Mouse (Mus musculus): ENCODE measurements around the gene Ddx54.

The Ddx54 gene

DNA sequence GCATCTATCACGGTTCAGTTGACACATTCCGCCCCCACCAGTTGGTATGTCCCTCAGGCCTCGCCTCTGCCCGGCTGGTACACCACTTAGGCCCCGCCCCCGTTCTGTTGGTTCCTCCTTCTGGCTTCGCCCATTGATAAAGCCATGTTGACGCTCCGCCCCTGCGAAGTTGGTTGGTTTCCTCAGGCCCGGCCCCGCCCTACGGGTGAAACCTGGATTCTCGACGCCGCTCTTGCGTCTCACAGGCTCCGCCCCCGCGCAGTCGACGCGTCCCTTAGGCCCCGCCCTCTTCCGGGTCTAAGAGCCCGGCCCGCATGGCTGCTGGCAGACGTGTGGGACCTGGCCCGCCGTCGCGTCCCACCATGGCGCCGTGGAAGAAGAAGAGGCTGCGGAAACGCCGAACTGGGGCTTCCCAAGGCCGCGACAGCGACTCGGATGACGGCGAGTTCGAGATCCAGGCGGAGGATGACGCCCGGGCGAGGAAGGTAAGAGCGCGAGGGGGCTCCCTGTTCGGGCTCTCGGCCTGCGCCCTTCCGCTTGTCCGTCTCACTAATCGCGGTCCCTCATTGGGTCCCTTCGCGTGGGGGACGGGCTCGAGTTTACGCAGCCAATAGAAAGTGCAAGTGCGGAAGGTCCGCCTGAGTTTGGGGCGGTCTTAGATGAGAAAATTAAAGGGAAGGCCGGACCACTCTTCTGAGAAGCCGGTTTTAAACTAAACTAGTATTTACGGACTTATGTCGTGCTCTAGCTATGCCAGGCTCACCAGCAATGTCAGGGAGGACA lies 474 bp downstream of the Ddx54 start:
- DNase-seq = peak; percentile 100

DNA sequence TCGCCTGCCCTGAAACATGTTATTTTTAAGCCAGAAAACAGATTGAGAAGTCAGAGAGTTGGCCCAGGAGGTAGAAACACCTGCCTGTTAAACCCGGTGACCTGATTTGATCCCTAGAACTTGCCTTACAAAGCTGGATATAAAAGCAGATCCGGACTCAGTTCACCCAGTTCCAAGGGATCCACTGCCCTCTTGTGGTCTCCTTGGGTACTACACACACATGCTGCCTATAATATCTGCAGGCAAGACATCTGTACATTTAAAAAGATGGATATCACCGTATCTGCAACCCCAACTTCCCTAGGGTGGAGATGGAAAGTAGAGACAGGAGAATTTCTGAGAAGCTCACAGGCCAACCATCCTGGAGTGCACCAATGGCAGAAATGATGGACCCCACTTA lies 3.4 kb downstream of the Ddx54 start:
- DNase-seq = no peak

GRCm38 (mm10) chr5:120618778-120619177 lies 6.2 kb downstream of the Ddx54 start:
- DNase-seq = no peak

DNA sequence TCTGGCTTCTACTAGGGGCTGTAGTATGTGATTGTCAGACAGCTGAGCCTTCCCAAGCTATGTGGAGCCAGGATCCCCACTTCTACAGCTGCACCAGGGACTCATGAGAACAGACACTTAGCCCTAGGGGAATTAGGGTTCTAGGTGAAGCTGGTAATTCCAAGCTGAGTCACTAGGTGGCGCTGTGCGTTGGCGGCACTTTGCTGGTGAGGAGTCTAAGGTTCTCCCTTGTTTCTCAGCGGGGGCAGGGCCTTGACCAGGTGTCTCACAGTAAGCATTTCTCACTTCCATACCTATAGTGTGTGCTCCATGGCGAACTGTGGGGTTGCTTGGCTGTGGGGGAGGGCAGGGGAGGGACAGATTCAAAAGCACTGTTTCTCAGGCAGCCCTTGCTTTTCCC lies 6.7 kb downstream of the Ddx54 start:
- peak; percentile 65 for DNase-seq

DNA sequence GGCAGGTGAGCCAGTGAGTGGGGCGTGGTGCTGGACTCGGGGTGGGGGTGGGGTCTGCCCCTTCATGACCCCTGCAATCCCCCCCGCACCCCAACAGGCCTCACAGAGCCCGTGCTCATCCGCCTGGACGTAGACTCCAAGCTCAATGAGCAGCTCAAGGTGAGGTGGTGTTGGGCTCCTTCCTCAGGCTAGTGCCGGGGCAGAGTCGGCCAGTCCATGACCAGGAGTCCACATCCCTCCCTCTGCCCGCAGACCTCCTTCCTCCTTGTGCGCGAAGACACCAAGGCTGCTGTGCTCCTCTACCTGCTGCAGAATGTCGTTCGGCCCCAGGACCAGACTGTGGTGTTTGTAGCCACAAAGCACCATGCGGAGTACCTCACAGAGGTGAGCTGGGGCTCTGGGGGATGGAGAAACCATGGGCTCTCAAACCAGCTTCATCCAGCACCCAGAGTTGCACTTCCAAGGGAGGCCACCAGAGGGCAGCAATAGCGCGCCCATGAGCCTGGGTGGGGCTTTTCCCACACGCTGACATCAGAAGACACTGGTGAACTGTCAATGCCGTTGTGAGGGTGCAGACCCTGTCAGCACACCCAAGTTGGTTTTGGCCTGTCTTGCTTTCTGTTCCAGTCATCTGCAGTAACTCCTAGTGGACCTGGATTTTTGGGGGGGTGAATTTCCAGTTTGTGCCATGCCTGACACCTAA lies 8.0 kb downstream of the Ddx54 start:
- peak; percentile 79 for DNase-seq

DNA sequence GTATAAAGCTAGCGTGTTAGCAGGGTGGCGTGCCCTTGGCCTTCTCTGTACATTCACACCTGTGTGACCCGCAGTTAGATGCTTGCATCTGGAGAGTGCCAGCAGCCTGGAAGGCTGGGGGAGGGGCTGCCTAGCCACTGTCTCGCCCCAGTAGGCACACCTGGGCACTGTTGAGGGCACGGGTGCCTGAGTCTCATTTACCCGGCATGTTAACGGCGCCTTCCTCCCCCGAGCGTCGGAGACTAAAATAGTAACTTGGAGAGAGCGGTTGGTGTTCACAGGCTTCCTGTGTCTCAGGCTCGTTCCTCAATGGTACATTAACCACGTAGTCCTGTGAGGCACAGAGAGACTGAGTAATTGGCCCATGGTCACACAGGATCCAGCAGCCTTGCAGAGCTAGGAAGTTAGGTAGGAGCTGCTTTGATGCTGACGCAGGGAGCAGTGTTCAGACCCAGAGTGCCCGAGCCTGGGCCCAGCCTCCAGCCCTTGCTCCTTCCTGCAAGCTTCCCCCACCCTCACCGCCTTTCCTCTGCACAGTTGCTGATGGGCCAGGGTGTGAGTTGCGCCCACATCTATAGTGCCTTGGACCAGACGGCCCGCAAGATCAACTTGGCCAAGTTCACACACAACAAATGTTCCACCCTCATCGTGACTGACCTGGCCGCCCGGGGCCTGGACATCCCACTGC lies 8.7 kb downstream of the Ddx54 start:
- no peak for DNase-seq

DNA sequence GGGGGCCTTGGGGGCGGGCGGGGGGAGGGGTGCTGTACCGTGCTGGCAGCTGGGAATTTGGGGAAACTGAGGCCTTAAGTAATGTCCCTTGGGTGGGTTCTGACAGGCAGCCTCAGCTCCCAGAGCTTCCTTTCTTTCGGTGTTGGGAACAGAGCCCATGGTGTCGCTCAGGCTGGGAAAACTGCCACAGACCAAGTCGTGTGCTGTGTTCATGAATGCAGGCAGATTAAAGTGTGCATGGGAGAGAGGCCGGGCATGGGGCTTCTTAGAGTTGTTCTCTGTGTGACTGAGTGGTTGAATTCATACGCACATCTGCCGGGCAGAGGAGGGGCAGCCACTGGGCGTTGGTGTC lies 9.3 kb downstream of the Ddx54 start:
- DNase-seq = no peak

DNA sequence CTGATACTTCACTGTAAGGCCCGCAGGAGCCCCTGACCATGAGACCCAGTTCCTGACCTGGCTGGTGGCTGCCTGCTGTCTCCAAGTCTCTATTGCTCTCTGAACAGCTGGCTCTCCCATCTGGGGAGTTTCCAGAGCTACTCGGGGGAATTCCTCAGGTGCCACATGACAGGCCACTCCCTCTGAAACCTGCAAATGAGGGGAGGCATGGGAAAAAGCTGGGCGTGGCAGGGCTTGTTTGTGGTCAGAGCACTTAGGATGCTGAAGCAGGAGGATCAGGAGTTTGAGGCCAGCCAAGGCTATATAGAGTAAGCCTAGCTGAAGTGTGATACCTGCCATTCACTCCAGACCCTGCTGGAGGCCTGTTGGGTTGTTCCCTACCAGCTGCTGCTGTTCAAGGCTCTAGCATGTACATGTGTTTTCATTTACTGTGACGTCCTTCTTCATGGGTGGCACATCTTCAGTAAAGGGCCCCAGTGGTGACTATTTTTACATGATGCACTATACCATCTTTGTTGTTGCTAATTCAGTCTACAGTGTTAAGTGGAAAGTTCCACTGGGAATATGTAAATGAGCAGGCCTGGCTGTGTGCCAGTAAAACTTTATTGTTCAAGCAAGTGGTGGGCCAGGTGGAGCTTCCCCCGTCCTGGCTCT lies 9.8 kb downstream of the Ddx54 start:
- no peak for DNase-seq

DNA sequence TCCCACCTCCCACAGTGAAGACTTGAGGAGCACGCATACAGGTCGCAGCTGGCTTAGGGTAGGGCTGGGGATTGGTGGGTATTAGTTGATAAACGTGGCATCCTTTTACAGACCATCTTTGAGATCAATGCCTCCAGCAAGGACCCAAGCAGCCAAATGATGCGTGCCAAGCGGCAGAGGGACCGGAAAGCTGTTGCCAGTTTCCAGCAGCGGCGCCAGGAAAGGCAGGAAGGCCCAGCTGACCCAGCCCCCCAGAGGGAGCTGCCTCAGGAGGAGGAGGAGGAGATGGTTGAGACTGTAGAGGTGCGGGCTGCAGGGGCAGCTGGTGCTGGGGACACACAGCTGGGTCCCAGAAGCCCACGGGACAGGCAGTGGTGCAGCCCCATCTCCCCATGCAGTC lies 11.9 kb downstream of the Ddx54 start:
- DNase-seq = no peak

DNA sequence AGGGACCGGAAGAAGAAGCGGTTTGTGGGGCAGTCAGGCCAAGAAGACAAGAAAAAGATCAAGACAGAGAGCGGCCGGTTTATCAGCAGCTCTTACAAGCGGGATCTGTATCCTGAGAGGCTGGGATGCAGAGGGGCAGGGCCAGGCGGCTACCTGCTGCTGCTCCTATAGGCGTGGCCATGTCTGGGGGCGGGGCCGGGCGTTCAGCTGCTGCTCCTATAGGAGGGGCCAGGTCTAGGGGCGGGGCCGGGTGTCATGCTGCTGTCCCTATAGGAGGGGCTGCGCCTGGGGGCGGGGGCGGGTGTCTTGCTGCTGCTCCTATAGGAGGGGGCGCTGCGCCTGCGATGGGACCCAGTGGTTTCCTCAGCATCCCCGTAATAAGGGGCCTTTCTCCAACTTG lies 13.9 kb downstream of the Ddx54 start:
- DNase-seq = peak; percentile 75

DNA sequence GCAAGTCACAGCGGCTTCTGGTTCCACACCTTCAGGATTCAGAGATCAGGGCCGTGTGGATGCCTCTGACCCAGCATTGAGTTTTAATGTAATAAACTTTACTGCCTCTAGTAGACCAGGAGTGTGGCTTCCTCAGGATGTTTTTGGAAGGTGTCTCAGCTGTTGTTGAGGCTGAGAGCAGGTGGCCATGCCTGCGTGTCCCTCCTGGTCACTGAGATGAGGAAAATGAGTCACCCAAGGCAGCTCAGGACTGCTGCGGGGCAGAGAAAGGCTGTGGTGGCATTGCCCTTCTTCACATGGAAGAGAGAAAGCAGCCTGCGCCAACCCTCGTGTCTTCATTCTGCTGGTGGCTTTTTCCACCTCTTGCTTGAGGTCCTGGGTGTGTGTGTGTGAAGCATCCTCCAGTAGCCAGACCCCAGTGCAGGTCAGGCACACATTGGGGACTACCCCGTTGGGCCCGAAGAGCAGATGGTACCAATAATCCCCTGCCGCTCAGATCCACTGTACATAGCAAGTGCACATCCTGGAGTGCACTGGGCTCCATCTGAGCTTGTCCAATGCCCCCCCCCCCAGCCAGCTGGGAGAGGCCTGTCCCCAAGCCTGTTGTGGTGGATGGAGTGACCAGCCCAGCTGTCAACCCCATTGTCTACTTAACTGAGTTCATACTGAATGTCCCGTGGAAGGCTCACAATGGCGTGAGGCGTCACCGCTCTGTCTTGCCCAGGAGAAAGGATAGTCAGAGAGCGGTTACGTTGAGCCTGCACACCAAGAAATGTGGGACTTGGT lies 15.2 kb downstream of the Ddx54 start:
- no peak for DNase-seq

- DNase-seq = no peak
Measured at GRCm38 (mm10) chr5:120628624-120629023, 16.1 kb downstream of the Ddx54 start.

GRCm38 (mm10) chr5:120631128-120631527 lies 18.6 kb downstream of the Ddx54 start:
- DNase-seq = peak; percentile 51

DNA sequence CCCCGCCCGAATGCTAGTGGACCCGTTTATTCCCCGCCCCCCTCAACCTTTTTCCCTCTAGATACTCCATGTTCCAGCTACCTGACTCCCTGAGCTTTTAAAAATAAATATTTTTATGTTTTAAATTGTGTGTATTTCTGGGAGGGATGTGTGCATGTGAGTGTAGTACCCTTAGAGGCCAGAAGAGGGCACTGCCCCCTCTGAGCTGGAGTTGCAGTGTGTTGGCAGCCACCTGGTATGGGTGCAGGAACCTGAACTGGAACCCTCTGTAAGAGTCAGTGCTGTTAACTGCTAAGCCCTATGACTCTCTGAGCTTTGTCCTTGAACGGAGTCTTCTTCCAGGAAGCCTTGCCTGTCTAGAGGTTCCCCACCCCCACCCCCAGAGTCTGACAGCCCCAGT lies 19.4 kb downstream of the Ddx54 start:
- DNase-seq = no peak

GRCm38 (mm10) chr5:120634131-120634530 lies 21.6 kb downstream of the Ddx54 start, which contains the start of gene Cfap73:
TSS of gene Cfap73 (minus strand) at chr5:120634235.
- DNase-seq = no peak

DNA sequence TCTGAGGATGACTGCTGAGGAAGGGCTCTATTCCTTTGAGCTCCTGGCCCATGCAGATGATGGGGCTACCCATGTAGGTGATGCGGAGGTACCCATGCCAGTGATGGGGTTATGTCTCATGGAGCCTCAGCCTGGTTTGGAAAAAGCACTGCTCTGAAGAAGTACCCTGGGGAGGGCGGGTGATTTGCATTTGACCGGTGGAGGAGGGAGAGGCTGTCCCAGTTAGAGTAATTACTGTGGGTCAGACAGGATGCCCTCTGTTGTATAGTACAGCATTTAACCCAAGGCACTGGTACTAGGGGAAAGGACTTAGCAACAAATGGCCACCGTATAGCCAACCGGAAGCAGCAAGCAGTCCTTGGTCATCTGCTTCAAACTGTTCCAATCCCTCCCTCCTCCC lies 22.3 kb downstream of the Ddx54 start:
- no peak for DNase-seq

- DNase-seq = no peak
Measured at GRCm38 (mm10) chr5:120635633-120636032, 23.1 kb downstream of the Ddx54 start.

DNA sequence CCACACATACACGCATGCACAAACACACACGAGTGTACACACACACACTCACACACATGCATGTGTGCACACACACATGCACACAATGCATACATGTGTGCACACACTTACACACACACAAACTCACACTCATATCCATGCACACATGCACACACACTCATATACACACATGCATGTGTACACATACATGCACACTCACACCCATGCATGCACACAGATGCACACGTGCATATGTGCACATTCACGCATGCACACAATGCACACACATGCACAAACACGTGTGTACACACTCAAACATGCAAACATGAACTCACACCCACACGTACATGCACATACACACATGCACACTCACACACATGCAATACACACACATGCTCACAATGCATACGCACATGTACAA lies 27.6 kb downstream of the Ddx54 start:
- DNase-seq = no peak

- no peak for DNase-seq
Measured at GRCm38 (mm10) chr5:120643365-120644085, 31.0 kb downstream of the Ddx54 start.

DNA sequence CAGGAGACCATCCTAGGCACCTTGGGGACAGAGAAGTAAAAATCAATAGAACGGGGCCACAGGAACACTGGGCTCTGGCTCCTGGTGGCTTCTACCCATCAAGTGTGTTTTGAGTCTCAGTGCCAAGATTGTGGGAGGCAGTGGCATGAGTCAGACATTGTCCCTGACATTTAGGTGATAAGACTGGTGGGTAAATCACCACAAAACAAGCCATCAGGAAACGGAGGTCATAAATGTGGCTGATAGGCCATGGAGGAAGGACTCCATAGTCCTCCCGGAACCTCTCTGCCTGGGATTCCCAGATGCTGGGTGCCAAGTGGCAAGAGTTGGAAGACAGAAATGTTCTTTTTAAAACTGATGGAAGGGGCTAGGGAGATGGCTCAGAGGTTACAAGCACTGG lies 31.7 kb downstream of the Ddx54 start:
- DNase-seq = no peak

DNA sequence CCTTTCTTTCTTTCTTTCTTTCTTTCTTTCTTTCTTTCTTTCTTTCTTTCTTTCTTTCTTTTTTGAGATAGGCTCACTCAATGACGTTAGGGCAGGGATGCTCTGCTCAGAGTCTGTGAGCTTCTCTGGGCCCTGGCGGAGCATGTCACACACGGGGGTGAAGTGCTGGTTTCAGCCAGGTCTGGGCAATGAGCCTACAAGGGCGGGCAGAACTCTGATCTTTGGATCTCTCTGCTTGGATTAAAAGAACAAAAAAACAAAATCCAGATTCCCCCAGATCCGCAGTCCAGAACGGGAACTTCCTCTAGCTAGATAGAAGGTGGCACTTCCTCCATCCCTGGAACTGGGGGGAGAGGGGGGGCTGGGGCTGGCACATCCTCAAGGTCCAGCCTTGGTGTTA lies 33.3 kb downstream of the Ddx54 start:
- DNase-seq = no peak

DNA sequence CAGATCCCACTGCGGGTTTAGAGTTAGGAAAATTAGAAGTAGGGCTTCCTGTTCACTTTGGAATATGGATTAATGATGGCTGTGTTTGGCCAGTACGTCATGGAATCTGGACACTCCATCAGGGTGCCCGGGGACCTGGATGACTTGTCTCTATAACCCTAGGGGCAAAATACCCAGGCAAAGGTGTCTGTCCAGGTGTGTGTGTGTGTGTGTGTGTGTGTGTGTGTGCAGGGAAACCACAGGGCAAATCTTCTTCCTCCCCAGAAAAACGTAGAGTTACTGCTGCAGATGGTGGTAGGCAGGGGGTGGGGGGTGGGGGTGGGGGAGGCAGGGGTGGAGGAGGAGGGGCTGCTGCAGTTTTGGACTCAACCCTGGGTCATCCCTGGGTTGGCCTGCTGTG lies 34.8 kb downstream of the Ddx54 start:
- no peak for DNase-seq
